Mouse (Mus musculus) small intestine, adult 2 months (tissue): ENCODE results near the gene Tat. TPM values are rescaled to one million over a fixed set of nuclear protein-coding genes. Genes with fewer than 3 reads are reported as not detected.
"Not testable (repeated sequence)": the region's sequence is repeated elsewhere in the genome, so short reads cannot be mapped to it uniquely, and the experiment has no call there.

ENCODE experiments used
- H3K27ac ChIP-seq: fragments of 200-500 bp; 2 replicates; pipeline ENCODE4 v1.5.1; 2012; ENCODE audit warnings: low read depth, low read length, control low read depth, inconsistent platforms; ENCODE audit not compliant: insufficient read depth
- H3K27me3 ChIP-seq: fragments of 200-500 bp; 2 replicates; pipeline ENCODE4 v1.6.1; 2012; ENCODE audit warnings: mild to moderate bottlenecking, moderate library complexity, low read length, inconsistent platforms; ENCODE audit not compliant: control insufficient read depth, insufficient read depth
- H3K36me3 ChIP-seq: fragments of 200-500 bp; 2 replicates; pipeline ENCODE4 v1.6.1; 2012; ENCODE audit warnings: mild to moderate bottlenecking, low read length, control low read depth, inconsistent platforms; ENCODE audit not compliant: control insufficient read depth, insufficient read depth
- H3K4me1 ChIP-seq: fragments of 200-500 bp; 2 replicates; pipeline ENCODE4 v1.6.1; 2012; ENCODE audit warnings: low read length, inconsistent platforms, mixed read lengths; ENCODE audit not compliant: control insufficient read depth, insufficient read depth, insufficient read length
- H3K4me3 ChIP-seq: fragments of 200-500 bp; 2 replicates; pipeline ENCODE4 v1.5.1; 2012; ENCODE audit warnings: low read depth, mild to moderate bottlenecking, control low read depth, inconsistent platforms, low read length, moderate library complexity
- CTCF ChIP-seq: fragments of 200-500 bp; IDR thresholded peaks from 2 replicates; pipeline ENCODE4 v1.5.1; 2012; ENCODE audit warnings: low read depth, mild to moderate bottlenecking, control low read depth, inconsistent platforms, low read length, moderate library complexity, mixed read lengths; ENCODE audit not compliant: insufficient replicate concordance, insufficient read length; ENCODE audit errors: extremely low read depth
- POLR2A ChIP-seq: fragments of 200-500 bp; IDR thresholded peaks from 2 replicates; pipeline ENCODE4 v1.6.1; 2012; ENCODE audit warnings: low read depth, mild to moderate bottlenecking, control low read depth, inconsistent platforms, low read length, moderate library complexity
- WGBS: fragments of 180-500 bp; shearing (Covaris S2); methylation state at CpG from one replicate; pipeline ENCODE4 v1.1.7; 2018; 5-methylcytosine and 5-hydroxymethylcytosine counted together
- polyA plus RNA-seq: library from polyadenylated mRNA; depleted of rRNA; stranded (reverse); fragments of >200 nt; gene quantifications from 2 replicates; pipeline ENCODE4 v1.2.3, GENCODE M21; 2012

Gene Tat
- polyA plus RNA-seq, 1 experiment, result not detected

DNA sequence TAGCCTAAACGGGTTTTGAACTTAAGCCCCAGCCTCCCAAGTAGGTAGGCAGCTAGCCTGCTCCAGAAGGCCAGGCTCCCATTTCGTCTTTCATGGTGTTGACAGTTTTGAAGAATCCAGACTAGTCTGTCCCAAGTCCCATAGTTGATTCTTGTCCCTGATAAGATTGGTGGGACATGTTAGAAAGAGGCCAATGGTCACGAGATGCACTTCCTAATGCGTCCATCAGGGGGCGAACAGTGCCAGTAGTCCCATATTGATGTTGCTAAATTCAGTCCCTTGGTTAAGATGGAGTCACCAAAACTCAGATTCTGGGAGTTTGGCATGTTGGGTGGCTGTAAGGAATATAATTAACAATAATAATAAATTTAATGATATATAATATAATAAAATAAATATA lies 20.6 kb downstream of the Tat start:
- Histone ChIP-seq H3K36me3 (no peaks in the 10 kb centered on the region), H3K4me3 (no peak overlapping the region), H3K4me1 (peaks cover 7% of the 10 kb centered on the region), H3K27ac (no peak overlapping the region), H3K27me3 (no peaks in the 10 kb centered on the region)
- 32% methylated on average over 5 of the region's 5 CpGs for WGBS
- TF ChIP-seq CTCF, result peak; percentile 53; the same call in 1 of the 2 replicates
- TF ChIP-seq POLR2A, result no peak

- no peaks in the 10 kb centered on the region for H3K27me3 ChIP-seq
- TF ChIP-seq POLR2A, result no peak
- TF ChIP-seq CTCF, result no peak
- 18% methylated on average over 6 of the region's 6 CpGs for WGBS
- H3K4me1 ChIP-seq, result peaks cover 21% of the 10 kb centered on the region; the same call in 1 of the 2 replicates
- H3K36me3 ChIP-seq, result no peaks in the 10 kb centered on the region
- peak overlapping the region; percentile 70; the same call in 1 of the 2 replicates for H3K27ac ChIP-seq
- no peak overlapping the region for H3K4me3 ChIP-seq
Observed at GRCm38 (mm10) chr8:110022081-110022480, 31.8 kb downstream of the Tat start.

DNA sequence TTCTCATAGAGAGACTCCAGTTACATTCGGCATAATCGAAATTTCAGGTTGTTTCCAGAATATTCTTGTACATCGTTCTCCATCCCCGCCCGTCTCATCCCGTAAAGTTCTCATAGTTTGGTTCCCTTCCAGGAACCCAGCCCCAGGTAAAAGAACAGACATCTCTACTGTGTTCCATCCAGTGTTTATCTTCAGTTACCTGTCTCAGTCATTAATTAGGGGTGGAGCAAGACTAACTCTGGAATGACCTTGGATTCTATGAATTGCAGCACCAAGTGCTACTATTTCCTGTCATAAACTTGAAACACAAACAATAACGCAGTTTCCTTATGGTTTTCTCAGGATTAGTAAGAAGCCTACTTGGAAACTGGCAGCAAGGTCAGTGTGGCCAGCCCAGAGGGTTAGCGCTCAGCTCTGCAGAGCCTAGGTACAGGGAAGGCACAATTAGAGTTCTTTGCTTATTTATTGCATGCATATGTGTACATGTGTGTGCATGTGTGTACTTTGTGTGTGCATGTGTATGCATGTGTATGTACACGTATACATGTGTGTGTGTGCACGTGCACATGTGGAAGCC lies 32.6 kb downstream of the Tat start:
- no peaks in the 10 kb centered on the region for H3K27me3 ChIP-seq
- TF ChIP-seq CTCF (no peak), POLR2A (no peak)
- no peaks in the 10 kb centered on the region for H3K36me3 ChIP-seq
- peaks cover 24% of the 10 kb centered on the region; the same call in 1 of the 2 replicates for H3K4me1 ChIP-seq
- H3K27ac ChIP-seq, result peak overlapping the region; percentile 70
- H3K4me3 ChIP-seq, result no peak overlapping the region
- WGBS, result 27% methylated on average over 10 of the region's 10 CpGs

GRCm38 (mm10) chr8:110033771-110034170 lies 43.5 kb downstream of the Tat start:
- not testable (repeated sequence) for H3K27ac ChIP-seq, H3K36me3 ChIP-seq, H3K27me3 ChIP-seq, H3K4me3 ChIP-seq
- 57% methylated on average over 8 of the region's 8 CpGs for WGBS
- H3K4me1 ChIP-seq, result peaks cover 15% of the 10 kb centered on the region

DNA sequence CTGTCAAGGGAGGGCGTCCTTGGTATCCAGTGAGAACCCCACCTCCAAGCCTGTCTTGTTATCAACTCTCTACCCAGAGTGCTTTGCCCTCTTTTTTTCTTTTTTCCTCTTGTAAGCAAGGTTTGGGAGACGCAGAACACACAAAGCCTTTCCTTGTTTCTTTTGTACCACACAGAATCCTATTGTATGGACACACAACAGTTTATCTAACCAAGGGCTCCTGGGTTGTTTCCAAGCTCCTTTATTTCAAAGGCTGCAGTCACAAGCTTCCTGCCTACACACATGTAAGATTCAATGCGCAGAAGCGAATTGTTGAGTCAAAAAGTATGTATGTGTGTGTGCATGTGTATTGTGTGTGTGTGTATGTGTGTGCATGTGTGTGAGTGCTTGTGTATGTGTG lies 44.1 kb downstream of the Tat start:
- no peak overlapping the region for H3K27ac ChIP-seq
- 76% methylated on average over 4 of the region's 4 CpGs for WGBS
- H3K4me3 ChIP-seq, result no peak overlapping the region
- H3K27me3 ChIP-seq, result no peaks in the 10 kb centered on the region
- H3K4me1 ChIP-seq, result peaks cover 20% of the 10 kb centered on the region
- 0 out of 2 replicates have a peak, but pooled peaks cover 1% of the 10 kb centered on the region for H3K36me3 ChIP-seq
- no peak for TF ChIP-seq CTCF
- TF ChIP-seq POLR2A, result no peak

DNA sequence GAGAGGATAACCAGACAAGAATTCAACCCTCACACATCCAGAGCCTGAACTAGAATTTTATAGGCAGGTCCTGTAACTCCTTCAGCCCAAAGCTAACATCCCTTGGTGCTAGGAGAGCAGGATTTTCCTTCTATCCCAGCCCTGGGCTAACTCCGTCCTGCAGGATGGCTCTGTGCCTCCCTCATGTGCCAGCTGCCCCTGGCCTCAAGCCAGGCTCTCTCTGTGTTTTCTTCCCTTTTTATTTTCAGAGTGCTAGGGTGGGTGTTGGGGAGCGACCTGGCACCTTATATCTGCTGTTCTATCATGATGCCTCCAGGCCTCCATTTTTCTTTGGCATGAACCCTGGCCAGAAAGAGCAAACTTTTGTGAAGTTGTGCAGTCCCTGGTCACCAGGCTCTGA lies 45.9 kb downstream of the Tat start:
- Histone ChIP-seq H3K27ac (no peak overlapping the region), H3K27me3 (no peaks in the 10 kb centered on the region), H3K4me3 (no peak overlapping the region), H3K36me3 (0 out of 2 replicates have a peak, but pooled peaks cover 1% of the 10 kb centered on the region), H3K4me1 (peaks cover 29% of the 10 kb centered on the region)
- WGBS, result 43% methylated on average over 2 of the region's 2 CpGs
- TF ChIP-seq POLR2A (no peak), CTCF (no peak)

DNA sequence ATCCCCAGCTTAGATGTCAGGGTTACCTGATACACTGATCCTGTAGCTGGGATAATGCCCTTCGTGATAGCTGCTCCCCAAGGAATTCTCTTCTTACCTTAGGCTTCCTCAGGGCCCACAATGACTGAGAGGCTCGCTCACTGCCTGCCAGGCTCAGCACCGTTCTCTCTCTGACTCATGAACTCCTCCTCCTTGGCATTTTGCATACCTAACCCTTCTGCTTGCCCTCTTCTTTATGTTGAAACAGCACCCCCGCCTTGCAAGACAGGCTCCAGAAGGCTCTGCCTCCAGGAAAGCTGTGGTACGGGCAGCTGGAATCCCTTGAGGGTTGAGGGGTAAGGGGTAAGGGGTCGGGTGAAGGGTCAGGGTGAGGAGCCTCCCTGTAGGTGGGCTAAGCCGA lies 49.0 kb downstream of the Tat start:
- TF ChIP-seq POLR2A (no peak), CTCF (no peak)
- WGBS, result 13% methylated on average over 7 of the region's 7 CpGs
- peak overlapping the region; percentile 77 for H3K27ac ChIP-seq
- H3K27me3 ChIP-seq, result no peaks in the 10 kb centered on the region
- 0 out of 2 replicates have a peak, but pooled peaks cover 1% of the 10 kb centered on the region for H3K36me3 ChIP-seq
- peak overlapping the region; percentile 32 for H3K4me3 ChIP-seq
- H3K4me1 ChIP-seq, result peaks cover 30% of the 10 kb centered on the region

GRCm38 (mm10) chr8:110039659-110040058 lies 49.4 kb downstream of the Tat start, which contains the start of gene Chst4:
TSS of gene Chst4 (minus strand) at chr8:110039740.
- WGBS, result 31% methylated on average over 5 of the region's 5 CpGs
- Histone ChIP-seq H3K4me3 (peak within 1 kb of the TSS; percentile 32), H3K4me1 (peaks cover 30% of the 10 kb centered on the region), H3K27ac (peak within 1 kb of the TSS; percentile 89), H3K36me3 (0 out of 2 replicates have a peak, but pooled peaks cover 1% of the 10 kb centered on the region), H3K27me3 (no peaks in the 10 kb centered on the region)
- no peak for TF ChIP-seq CTCF
- TF ChIP-seq POLR2A, result no peak
